Mouse (Mus musculus): ENCODE measurements around the gene Tctex1d4. TPM values are rescaled to one million over a fixed set of nuclear protein-coding genes. Genes with fewer than 3 reads are reported as not detected.

Gene Tctex1d4
- polyA plus RNA-seq, 2 experiments from 2014 or later, result 1.7 to 3.5 TPM

DNA sequence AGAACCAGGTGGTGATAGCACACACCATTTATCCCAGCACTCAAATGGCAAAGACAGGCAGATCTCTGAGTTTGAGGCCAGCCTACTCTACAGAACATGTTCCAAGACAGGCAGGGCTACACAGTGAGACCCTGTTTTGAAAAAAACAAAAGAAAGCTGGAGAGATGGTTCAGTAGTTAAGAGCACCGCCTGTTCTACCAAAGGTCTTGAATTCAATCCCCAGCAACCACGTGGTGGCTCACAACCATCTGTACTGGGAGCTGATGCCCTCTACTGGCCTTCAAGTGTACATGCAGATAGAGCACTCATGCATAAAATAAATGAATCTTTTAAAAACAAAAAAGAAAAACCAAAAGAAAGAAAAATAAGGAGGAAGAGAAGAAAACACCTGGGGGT, 12.6 kb downstream of the Tctex1d4 start:
- ATAC-seq, result peak; percentile 80

DNA sequence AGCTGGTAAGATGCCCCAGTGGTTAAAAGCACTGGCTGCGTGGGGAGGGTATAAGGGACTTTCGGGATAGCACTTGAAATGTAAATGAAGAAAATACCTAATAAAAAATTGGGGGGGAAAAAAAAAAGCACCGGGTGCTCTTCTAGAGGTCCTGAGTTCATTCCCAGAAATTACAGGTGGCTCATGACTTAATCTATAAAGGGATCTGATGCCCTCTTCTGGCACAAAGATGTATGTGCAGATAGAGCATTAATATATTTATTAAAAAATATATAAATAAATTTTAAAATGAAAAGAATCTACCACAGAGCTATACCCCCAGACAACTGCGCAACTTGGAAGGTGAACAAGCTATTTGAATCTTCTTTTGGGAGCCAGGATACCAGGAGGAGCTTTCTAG, 14.0 kb downstream of the Tctex1d4 start:
- no peak for ATAC-seq

DNA sequence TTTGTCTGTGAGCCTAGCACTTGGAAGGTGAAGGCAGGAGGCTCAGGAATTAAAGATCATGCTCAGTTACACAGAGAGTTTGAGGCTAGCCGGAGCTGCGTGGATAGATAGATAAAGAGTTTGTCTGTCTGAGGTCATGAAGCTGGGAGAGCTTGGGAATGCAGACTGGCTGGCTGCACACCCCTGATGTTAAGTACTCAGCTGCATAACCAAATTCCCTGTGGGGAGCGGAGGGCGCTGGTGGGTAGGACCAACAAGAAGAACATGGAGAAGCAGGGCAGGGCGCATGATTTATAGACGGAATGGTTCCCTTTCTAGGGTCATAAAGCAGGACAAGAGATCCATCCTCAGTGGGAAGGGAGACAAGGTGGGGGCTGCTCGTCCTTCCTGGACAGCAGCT, 16.4 kb downstream of the Tctex1d4 start:
- no peak for ATAC-seq

DNA sequence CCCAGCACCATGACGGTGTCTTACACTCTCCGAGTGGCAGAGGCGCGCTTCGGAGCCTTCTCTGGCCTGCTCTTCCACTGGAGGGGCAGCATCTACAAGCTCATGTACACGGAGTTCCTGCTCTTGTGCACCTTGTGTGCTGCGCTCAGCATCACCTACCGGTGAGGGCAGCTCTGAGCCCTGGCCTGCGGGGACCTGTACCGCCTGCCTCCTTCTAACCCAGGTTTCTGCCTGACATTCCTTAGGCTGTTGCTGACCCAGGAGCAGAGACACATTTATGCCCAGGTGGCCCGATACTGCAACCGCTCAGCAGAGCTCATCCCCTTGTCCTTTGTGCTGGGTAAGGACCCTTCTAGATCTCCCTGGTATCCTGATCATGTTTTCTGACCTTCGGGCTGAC, 18.7 kb downstream of the Tctex1d4 start:
- ATAC-seq, result no peak

DNA sequence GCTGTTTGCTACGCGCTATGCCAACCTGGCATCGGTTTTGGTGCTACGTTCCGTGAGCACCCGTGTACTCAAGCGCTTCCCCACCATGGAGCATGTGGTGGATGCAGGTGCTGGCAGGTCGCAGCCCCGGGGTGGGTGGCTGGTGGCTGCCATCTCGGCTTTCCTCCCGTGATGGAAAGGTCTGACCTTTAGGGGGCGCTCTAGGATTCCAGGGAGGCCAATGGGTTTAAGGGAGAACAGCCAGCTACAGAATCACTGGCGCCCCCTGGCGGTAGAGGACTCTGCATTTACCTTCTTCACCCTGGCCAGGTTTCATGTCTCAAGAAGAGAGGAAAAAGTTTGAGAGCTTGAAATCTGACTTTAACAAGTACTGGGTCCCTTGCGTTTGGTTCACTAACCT, 19.6 kb downstream of the Tctex1d4 start:
- ATAC-seq, result peak; percentile 82

DNA sequence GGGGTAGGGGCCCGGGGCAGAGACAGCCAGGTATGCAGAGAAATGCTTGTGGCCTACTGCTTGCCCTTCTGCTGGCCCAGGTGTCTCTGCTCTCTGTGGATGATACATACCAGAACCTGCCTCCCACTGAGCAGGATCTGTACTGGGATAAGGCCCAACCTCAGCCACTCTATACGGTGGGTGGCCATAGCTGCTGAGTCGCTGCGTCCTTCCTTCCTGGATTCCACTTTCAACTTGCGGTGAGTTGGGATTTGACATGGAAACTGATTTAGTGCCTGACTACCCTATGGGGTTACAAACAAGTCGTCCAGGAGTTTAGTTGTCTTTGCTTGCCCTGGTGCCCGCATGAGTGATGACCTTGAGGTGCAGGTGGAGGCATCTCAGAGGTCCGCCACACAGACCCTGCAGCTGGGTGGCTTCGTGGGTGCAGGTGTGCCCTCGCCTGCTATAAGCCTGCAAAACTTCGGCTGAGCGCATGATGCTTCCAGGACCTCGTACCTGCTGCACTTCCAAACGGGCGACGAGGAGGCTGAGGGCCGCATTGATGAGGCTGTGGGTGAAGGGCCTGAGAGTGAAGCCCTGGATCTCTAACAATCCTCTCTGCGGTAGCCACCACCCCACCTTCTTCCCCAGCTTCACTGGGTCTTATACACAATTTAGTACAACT, 21.6 kb downstream of the Tctex1d4 start:
- ATAC-seq, result no peak

DNA sequence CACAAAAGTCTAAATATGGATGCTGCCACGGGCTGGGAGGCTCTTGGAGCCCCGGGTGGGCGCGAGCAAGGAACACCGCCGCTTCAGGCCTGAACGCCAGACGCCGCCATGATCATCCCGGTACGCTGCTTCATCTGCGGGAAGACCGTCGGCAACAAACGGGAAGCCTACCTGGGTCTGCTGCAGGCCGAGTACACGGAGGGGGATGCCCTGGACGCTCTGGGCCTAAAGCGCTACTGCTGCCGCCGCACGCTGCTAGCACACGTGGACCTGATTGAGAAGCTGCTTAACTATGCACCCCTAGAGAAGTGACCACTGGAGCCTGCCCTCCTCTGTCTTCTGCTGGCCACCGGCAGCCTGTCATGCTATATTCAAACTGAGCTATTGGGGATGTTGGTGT, 22.2 kb downstream of the Tctex1d4 start:
- no peak for ATAC-seq

DNA sequence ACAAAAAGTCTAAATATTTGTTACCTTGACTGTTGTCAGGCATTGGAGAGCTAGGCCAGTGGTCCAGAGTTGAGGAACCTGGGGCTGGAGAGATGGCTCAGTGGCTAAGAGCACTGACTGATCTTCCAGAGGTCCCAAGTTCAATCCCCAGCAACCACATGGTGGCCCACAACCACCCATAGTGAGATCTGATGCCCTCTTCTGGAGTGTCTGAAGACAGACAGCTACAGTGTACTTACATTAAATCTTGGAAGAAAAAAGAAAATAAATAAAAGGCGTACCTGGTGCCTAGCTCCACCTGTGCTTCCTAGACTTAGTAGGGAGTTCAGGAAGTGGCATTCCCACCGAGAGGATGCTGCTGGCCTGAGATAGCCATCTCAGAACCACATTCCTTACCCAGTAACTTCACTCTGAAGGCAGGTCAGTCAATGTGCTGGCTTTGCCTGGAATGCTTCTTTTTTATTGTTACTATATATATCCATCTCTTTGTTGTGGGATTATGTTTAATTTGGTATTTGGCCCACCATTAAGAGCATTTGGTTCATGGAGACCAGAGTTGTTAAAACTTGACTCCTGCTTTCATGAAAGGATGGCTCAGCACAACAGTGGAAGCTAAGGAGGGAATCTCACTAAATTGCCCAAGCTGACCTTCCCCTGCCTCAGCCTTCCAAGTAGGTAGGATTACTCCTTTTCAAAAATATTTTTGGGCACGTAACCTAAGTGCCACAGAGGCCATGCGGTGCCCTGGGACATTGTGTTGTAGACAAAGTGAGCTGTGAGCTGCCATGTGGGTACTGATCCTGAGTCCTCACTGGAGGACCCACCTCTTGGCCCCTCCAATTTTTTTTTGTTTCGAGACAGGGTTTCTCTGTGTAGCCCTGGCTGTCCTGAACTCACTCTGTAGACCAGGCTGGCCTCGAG, 23.0 kb downstream of the Tctex1d4 start:
- no peak for ATAC-seq

DNA sequence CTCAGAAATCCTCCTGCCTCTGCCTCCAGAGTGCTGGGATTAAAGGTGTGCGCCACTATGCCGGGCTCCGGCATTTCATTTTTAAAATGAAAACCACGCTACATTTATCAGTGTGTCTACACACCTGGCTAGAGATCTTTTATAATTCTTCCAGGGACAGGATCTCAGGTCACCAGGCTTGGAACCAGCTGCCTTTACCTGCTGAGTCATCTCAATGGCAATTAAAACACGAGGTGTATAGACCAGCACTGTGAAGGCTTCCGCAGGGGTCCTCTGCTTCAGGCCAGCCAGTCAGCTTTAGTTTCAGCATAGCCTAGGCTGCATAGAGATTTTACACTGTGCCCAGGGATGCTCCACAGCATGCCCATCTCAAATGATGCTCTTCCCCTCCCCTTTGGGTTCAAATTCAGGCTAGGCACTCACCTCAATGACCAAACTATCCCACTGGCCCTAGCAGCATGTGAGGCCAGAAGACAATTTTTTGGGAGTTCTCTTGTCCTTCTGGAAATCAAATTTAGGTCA, 23.7 kb downstream of the Tctex1d4 start:
- ATAC-seq, result no peak

DNA sequence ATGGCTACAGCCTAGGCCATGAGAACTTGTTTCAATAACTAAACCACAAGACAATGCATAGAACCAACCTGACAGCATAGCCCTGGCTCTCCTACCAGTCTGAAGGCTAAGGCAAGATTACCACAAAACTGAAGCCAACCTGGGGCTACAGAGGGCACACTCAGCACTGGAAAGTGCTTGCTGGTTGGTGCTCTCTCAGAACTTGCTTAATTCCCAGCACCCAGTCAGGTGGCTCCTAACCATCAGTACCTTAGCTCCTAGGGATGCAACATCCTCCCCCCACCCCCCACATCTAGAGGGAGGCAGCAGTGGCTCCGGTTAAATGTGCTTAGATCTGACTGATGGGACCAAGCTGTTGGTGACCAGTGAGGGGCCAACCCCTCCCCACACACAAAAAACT, 24.8 kb downstream of the Tctex1d4 start:
- ATAC-seq, result no peak

DNA sequence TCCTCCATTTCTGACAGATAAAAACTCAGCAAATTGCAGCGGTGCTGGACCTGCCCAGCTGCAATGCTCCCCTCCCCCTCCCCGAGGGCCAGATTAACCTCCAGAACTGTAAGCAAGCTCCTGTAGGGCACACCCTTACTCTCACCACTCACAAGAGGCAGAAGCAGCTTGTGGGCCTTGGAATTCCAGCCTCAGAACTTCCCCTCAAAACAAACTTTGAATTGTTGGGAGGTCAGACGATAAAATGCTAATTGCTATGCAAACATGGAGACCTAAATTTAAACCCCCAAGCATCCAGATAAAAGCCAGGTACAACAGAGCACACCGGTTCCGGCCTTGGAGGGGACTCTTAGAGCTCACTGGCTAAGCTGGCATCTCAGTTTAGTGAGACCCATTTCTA, 26.1 kb downstream of the Tctex1d4 start:
- no peak for ATAC-seq

DNA sequence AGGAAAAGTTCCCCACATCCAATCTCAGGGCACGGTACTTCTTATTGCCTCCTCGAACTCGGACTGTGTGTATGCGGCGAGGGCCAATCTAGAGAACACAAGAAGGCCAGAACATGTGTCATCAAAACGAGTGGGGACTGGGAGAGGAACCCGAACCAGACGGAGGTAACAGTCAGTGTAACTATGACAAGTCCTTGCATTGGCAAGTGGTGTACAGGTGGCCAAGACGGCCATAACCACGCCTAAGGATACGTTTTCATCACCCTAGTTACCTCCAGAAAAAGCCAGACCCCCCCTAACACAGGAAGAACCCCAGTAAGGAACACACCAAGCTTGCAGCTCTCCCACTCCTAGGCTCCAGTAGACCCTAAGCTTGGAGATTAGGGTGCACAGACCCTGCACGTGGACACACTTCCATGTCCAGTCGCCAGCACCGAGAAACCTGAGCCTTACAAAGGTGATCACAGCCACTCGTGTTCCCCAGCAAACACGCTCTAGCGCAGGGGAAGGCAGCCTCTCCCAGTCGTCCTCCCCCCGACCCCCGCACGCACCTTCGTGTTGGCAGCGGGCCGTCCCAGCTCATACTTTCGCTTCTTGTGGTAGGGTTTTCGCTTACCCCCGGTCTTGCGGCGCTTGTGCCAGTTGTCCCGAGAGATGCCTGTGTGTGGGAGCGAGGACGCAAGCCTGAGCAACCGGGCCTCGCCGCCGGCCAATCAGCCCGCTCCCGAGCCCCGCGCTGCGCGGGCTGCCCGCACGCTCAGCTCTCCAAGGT, 28.6 kb downstream of the Tctex1d4 start:
- no peak for ATAC-seq

DNA sequence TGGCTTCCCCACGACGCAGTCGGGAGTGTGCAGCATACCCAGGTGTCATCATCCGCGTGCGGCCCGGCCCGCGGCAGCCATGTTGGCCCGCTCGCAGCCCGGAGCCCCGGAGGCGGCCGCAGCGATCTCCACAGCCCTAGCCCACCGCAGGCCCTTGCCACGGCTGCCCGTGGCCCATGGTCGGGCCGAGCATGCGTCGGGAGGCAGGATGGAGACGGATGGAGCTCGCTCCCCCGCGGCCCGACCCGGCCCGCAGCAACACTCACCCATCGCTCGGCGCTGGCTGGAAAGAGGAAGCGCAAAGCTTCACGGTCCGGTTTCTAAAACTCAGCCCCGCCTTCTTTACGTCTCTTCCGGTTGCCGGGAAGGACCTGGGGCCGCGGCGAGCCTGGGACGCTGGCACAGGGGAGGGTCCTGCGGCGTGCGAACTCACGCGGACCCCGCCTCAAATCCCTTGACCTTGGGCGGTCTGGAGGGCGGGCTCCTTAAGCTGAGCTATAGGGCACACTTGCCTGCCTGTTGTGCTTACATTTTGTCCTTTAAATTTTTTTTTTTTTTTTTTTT, 29.3 kb downstream of the Tctex1d4 start, which contains the start of gene Rps8:
Gene Rps8, minus strand, starts transcription at position 452 of the 564 bp plus-strand sequence.
- peak; percentile 97 for ATAC-seq

DNA sequence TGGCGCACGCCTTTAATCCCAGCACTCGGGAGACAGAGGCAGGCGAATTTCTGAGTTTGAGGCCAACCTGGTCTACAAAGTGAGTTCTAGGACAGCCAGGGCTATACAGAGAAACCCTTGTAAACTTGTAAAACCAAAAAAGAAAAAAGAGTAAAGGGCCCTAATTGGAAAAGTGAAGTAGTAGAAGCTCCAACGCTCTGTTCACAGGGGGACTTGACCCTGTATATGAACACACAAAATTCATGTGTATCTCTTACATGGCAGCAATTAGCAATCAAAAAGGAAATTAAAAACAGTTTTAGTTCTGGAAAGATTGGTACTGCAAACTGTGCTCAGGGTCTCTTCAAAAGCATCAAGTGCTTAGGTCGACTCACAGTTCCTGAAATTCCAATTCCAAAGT, 29.8 kb downstream of the Tctex1d4 start:
- no peak for ATAC-seq

DNA sequence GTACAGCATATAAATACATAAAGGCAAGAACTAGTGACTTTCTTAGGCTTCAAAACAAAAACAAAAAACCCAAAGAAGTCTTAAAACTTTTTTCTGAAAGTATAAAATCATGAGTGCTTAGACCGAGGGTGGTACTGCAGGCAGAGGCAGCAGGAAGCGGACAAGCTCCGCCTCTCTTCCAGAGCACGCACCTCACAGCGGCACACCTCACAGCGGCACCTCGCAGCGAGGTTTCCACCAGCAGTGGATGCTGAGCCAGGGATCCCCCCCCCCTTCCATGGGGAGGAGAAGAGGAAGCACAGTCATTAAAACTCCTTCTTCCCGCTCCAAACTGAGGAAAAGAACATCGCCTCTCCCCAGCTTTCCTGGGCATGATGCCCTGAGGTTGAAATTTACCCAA, 33.1 kb downstream of the Tctex1d4 start:
- ATAC-seq, result no peak

DNA sequence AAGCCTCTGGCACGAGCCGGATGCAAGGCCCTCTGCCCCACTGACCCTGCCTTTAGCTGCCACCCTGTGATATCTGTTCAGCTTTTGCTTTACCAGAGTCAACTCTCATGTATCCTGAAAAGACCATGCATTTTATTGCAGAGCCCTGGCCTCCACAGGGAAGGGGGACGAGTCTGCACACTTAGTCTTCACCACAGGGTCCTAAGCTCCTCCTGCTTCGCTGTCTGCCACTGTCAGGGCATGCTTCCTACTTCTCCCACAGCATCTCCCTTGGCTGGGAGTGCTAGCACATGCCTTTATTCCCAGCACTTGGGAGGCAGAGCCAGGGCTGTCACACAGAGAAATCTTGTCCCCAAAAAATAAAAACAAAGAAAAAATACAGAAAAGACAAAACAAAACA, 34.6 kb downstream of the Tctex1d4 start:
- ATAC-seq, result no peak

DNA sequence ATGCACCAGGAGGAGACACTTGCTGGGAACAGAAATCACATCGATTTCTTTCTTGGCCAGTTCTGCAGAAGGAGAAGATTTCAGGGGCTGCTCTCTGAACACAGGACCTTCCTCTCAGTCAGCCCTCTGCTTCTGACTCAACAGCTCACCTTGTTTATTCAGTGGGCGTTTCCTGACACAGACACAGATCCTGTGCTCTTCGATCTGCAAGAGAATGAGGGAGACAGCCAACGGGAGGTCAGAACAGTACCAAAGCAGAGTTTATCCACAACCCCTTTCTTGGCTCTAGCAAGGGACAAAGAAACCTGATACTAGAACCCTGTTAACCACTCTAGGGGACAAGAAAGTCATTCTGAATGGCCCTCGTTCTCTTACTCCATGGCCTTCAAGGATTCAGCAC, 43.3 kb downstream of the Tctex1d4 start:
- ATAC-seq, result no peak

Other genes with a start within 250 kb of the Tctex1d4 start
- not detected for gene Zswim5, start 249.4 kb upstream of the Tctex1d4 start, polyA plus RNA-seq (2017; shearing (Covaris generic))
- 10 to 100 TPM; 72.8 to 88.2 TPM for gene Urod, start 132.4 kb upstream of the Tctex1d4 start, polyA plus RNA-seq (2017; shearing (Covaris generic))
- gene Hectd3, start 131.5 kb upstream of the Tctex1d4 start, polyA plus RNA-seq (2017; shearing (Covaris generic)), result 1 to 10 TPM; 6.5 to 7.2 TPM
- 10 to 100 TPM; 28.4 to 29.5 TPM for gene Eif2b3, start 107.4 kb upstream of the Tctex1d4 start, polyA plus RNA-seq (2017; shearing (Covaris generic))
- gene Ptch2, start 30.7 kb upstream of the Tctex1d4 start, polyA plus RNA-seq (2017; shearing (Covaris generic)), result not detected
- 10 to 100 TPM; 22.7 to 24.1 TPM for gene Btbd19, start 1.1 kb upstream of the Tctex1d4 start, polyA plus RNA-seq (2017; shearing (Covaris generic))
- 10 to 100 TPM; 10.6 to 14.6 TPM for gene Plk3, start 7.2 kb downstream of the Tctex1d4 start, polyA plus RNA-seq (2017; shearing (Covaris generic))
- 100 to 1,000 TPM; 869 to 969 TPM for gene Rps8, start 29.4 kb downstream of the Tctex1d4 start, polyA plus RNA-seq (2017; shearing (Covaris generic))
- gene Kif2c, start 55.8 kb downstream of the Tctex1d4 start, polyA plus RNA-seq (2017; shearing (Covaris generic)), result 10 to 100 TPM; 10.4 to 15.4 TPM
- 1 to 10 TPM in 1 of 2 experiments, not detected in 1; 1.6 TPM for gene Tmem53, start 125.2 kb downstream of the Tctex1d4 start, polyA plus RNA-seq (2017; shearing (Covaris generic))
- not detected for gene Armh1, start 125.3 kb downstream of the Tctex1d4 start, polyA plus RNA-seq (2017; shearing (Covaris generic))